Mouse (Mus musculus): ENCODE measurements at regions not wholly inside any gene's neighbourhood (a gene's known extent, or its start where the extent isn't known, plus 50 kb on each side); places are given as distances from the start of the nearest gene placed in this dataset.

DNA sequence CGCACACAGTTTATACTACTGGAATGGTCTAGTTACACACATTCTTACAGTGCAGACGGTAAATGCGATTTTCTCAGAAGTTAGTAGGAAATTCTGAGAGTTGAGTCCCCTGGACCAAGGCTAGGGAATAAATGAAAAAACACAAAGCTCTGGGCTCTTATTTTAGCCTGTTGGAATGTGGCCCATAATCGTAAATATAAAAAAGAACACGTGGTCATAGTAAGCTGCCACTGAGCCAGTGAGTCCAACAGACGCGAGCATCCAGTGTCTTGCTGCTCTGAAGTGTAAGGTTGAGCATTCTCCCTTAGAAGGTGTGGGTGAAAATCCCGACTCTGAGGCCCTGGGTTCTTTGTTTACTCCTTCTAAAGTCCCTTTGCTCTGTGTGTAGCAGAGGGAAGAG is 136.8 kb upstream of the Hmgn3 start:
- Histone ChIP-seq H3K4me3 (replicated peaks) (no peak overlapping the region), H3K4me1 (ENCODE audit: control insufficient read depth) (no peaks in the 10 kb centered on the region), H3K9me3 (ENCODE audit: control insufficient read depth, low read length) (no peaks in the 10 kb centered on the region), H3K27me3 (ENCODE audit: control insufficient read depth) (no peaks in the 10 kb centered on the region), H3K36me3 (ENCODE audit: control insufficient read depth) (no peaks in the 10 kb centered on the region)
- no peak for TF ChIP-seq TAL1 (IDR thresholded peaks at IDR 0.05; ENCODE audit: low read length)
- no peak for TF ChIP-seq GATA1 (IDR thresholded peaks at IDR 0.05; ENCODE audit: low read length)

DNA sequence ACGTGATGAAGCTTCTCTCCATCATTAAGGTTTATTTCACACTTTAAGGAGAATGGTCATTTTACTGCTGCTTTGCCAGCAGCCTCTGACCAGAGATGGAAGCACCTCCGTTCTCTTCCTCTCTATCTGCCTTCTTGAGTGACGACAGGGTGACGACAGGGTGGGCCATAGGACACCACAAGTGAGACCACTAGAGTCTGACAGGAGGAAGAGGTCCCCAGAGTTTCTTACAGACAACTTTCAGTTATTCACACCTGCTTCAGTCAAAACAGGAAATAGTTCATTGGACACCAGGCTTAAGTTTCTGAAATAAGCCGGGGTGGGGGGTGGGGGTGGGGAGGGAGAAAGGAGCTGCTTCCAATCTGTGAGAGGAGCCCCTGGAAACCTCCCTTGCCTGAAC is 131.3 kb upstream of the Hmgn3 start:
- no peaks in the 10 kb centered on the region for H3K27me3 ChIP-seq (ENCODE audit: control insufficient read depth)

DNA sequence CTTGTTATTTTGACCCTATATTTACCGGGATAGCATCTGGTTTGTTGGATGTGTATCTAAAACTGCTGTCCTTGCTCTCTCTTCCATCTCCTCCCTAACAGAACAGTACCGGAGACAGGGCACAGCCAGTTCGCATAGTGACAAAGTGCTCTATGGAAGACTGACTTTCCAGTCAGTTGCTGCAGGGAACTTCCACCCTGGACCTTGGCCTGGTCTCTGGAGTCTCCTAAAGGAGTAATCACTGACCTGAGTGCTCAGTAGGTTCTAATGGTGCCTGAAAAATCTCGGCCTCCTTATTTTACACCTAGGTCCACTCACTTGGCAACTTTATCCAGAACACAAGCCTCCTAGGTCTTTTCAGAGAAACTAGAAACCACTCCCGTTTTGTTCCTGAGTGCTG is 130.9 kb upstream of the Hmgn3 start:
- no peaks in the 10 kb centered on the region for H3K4me1 ChIP-seq (ENCODE audit: control insufficient read depth)
- H3K27me3 ChIP-seq (ENCODE audit: control insufficient read depth): no peaks in the 10 kb centered on the region
- no peaks in the 10 kb centered on the region for H3K9me3 ChIP-seq (ENCODE audit: control insufficient read depth, low read length)
- no peak overlapping the region for H3K4me3 ChIP-seq (replicated peaks)
- TF ChIP-seq TAL1 (IDR thresholded peaks at IDR 0.05; ENCODE audit: low read length): no peak
- no peak for TF ChIP-seq GATA1 (IDR thresholded peaks at IDR 0.05; ENCODE audit: low read length)
- no peaks in the 10 kb centered on the region for H3K36me3 ChIP-seq (ENCODE audit: control insufficient read depth)

More for the DNA sequence above, 131.3 kb upstream of the Hmgn3 start:
- Histone ChIP-seq H3K4me3 (replicated peaks) (no peak overlapping the region), H3K36me3 (ENCODE audit: control insufficient read depth) (no peaks in the 10 kb centered on the region), H3K4me1 (ENCODE audit: control insufficient read depth) (no peaks in the 10 kb centered on the region), H3K9me3 (ENCODE audit: control insufficient read depth, low read length) (no peaks in the 10 kb centered on the region)
- no peak for TF ChIP-seq GATA1 (IDR thresholded peaks at IDR 0.05; ENCODE audit: low read length)
- TF ChIP-seq TAL1 (IDR thresholded peaks at IDR 0.05; ENCODE audit: low read length): no peak

DNA sequence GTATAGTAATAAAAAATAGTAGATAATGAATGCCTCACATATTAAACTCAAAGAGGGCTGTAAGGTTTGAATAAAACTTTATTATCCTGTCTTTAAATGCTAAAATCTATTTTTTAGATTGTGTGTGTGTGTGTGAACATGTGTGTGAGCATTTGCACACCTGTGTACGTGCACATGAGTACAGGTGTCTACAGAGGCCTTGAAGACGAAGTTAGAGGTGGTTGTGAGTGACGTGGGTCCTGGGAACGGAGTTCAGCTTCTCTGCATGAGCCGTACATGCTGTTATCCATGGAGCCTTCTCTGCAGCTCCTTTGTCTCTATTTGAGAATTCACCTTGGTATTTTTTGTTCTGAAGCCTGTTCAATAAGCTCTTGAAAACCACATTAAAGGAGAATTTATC is 129.8 kb upstream of the Hmgn3 start:
- Histone ChIP-seq H3K36me3 (ENCODE audit: control insufficient read depth) (no peaks in the 10 kb centered on the region), H3K4me1 (ENCODE audit: control insufficient read depth) (no peaks in the 10 kb centered on the region), H3K4me3 (replicated peaks) (no peak overlapping the region), H3K9me3 (ENCODE audit: control insufficient read depth, low read length) (no peaks in the 10 kb centered on the region), H3K27me3 (ENCODE audit: control insufficient read depth) (no peaks in the 10 kb centered on the region)
- TF ChIP-seq TAL1 (IDR thresholded peaks at IDR 0.05; ENCODE audit: low read length) (no peak), GATA1 (IDR thresholded peaks at IDR 0.05; ENCODE audit: low read length) (no peak)

DNA sequence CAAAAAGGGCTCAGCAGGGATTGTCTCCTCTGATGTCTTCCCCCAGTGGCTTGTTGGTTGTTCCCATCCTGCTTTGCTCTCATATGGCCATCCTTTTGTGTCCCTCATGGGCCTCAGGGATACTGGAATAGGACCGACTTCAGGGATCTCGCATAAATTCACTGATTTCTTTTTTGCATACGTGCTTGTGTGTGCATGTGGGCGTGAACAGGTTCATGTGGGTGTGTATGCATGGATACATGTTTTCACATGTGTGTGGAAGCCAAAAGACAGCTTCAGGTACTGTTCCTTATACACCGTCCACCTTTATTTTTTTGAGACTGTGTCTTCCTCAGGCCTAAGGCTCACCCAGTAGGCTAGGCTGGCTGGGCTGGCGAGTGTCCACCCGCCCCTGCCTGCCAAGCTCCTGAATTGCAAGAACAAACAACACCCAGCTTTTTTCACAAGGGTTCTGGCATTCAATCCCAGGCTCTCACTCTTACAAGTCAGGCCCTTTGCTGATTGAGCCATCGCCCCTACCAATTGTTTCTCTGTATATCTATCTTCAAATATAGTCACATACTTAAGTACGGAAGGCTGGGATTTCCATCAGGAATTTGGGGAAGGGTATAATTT is 127.0 kb upstream of the Hmgn3 start:
- Histone ChIP-seq H3K4me3 (replicated peaks) (no peak overlapping the region), H3K9me3 (ENCODE audit: control insufficient read depth, low read length) (no peaks in the 10 kb centered on the region), H3K27me3 (ENCODE audit: control insufficient read depth) (no peaks in the 10 kb centered on the region), H3K36me3 (ENCODE audit: control insufficient read depth) (no peaks in the 10 kb centered on the region), H3K4me1 (ENCODE audit: control insufficient read depth) (no peaks in the 10 kb centered on the region)
- TF ChIP-seq TAL1 (IDR thresholded peaks at IDR 0.05; ENCODE audit: low read length) (no peak), GATA1 (IDR thresholded peaks at IDR 0.05; ENCODE audit: low read length) (no peak)

DNA sequence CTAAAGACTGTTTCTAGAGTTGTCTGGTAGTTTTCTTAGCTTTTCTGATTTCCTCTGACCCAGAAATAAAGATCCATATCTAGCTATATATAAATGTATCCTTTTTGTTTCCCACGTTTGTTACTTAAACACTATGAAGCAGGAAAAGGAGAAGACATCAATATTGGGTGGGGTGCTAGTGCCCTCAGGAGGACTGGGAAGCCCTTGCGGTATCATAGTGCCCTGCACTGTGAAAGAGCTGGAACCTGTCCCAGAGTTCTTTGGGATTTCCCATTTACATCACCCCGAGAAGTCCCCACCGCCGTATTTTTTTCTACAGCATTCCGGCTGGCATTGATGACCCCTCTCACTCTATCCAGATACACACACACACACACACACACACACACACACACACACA is 119.3 kb upstream of the Hmgn3 start:
- TF ChIP-seq GATA1 (IDR thresholded peaks at IDR 0.05; ENCODE audit: low read length) (no peak), TAL1 (IDR thresholded peaks at IDR 0.05; ENCODE audit: low read length) (no peak)
- Histone ChIP-seq H3K27me3 (ENCODE audit: control insufficient read depth) (no peaks in the 10 kb centered on the region), H3K4me1 (ENCODE audit: control insufficient read depth) (no peaks in the 10 kb centered on the region), H3K36me3 (ENCODE audit: control insufficient read depth) (no peaks in the 10 kb centered on the region), H3K9me3 (ENCODE audit: control insufficient read depth, low read length) (no peaks in the 10 kb centered on the region), H3K4me3 (replicated peaks) (no peak overlapping the region)

DNA sequence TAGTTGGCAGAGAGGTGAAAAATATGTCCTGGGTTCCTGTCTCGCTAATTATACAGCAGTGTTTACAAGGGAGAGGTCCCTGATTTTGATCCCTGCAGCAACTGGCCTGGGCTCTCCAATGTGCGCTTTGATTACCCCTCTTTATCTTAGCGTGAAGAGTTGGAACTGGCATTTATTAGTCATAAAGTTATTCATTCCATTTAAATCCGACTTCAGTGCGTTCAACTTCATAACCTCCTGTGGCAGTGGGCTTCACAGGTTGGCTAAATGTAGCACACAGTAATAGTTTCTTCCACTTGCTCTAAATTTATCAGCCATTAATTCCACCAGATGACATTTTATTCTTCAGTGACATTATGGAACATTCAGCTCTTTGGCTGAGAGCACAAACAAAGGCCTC is 113.0 kb upstream of the Hmgn3 start:
- 0 out of 2 replicates have a peak, but pooled peaks cover 3% of the 10 kb centered on the region for H3K9me3 ChIP-seq (ENCODE audit: control insufficient read depth, low read length)
- H3K27me3 ChIP-seq (ENCODE audit: control insufficient read depth): no peaks in the 10 kb centered on the region
- TF ChIP-seq GATA1 (IDR thresholded peaks at IDR 0.05; ENCODE audit: low read length) (no peak), TAL1 (IDR thresholded peaks at IDR 0.05; ENCODE audit: low read length) (no peak)
- no peaks in the 10 kb centered on the region for H3K36me3 ChIP-seq (ENCODE audit: control insufficient read depth)
- no peak overlapping the region for H3K4me3 ChIP-seq (replicated peaks)
- no peaks in the 10 kb centered on the region for H3K4me1 ChIP-seq (ENCODE audit: control insufficient read depth)

DNA sequence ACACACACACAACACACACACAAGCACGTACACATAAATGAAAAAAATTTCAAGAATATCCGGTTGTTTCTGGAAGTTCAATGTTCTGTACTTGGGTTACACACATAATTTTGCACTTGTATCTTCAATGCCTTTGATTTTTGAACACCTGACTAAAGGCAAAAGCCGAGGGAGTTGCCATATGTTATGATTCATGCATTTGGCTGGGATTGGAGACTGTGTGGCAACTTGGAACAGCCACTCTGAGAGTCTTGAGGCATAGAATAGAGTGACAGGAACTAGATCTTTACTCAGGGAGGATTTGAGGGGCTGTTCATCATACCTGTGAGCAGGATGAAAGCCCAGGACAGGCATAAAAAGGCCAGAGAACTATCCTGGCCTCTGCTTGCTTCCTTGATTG is 112.5 kb upstream of the Hmgn3 start:
- H3K4me1 ChIP-seq (ENCODE audit: control insufficient read depth): no peaks in the 10 kb centered on the region
- H3K27me3 ChIP-seq (ENCODE audit: control insufficient read depth): no peaks in the 10 kb centered on the region
- no peak overlapping the region for H3K4me3 ChIP-seq (replicated peaks)
- no peaks in the 10 kb centered on the region for H3K36me3 ChIP-seq (ENCODE audit: control insufficient read depth)
- 0 out of 2 replicates have a peak, but pooled peaks cover 3% of the 10 kb centered on the region for H3K9me3 ChIP-seq (ENCODE audit: control insufficient read depth, low read length)
- TF ChIP-seq TAL1 (IDR thresholded peaks at IDR 0.05; ENCODE audit: low read length) (no peak), GATA1 (IDR thresholded peaks at IDR 0.05; ENCODE audit: low read length) (no peak)

DNA sequence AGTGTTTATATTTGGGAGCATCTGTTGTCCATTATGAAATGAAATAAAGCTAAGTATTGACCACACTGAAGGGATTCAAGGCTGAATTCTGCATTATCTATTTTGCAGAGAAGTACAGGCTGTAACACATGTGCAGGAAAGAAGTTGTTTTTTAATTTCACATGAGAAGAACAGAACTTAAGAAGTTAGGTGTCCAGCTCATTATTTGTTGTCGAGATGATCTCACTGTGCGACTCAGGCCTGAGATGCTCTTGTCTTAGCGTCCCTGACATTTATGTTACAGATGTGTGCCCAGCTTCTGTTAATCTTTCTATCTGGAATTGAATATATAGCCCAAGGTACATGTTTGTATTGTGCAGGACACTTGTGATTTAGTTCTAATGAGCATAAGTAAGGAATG is 112.0 kb upstream of the Hmgn3 start:
- Histone ChIP-seq H3K4me1 (ENCODE audit: control insufficient read depth) (no peaks in the 10 kb centered on the region), H3K4me3 (replicated peaks) (no peak overlapping the region), H3K27me3 (ENCODE audit: control insufficient read depth) (no peaks in the 10 kb centered on the region), H3K36me3 (ENCODE audit: control insufficient read depth) (no peaks in the 10 kb centered on the region), H3K9me3 (ENCODE audit: control insufficient read depth, low read length) (0 out of 2 replicates have a peak, but pooled peaks cover 3% of the 10 kb centered on the region)
- no peak for TF ChIP-seq TAL1 (IDR thresholded peaks at IDR 0.05; ENCODE audit: low read length)
- TF ChIP-seq GATA1 (IDR thresholded peaks at IDR 0.05; ENCODE audit: low read length): no peak

DNA sequence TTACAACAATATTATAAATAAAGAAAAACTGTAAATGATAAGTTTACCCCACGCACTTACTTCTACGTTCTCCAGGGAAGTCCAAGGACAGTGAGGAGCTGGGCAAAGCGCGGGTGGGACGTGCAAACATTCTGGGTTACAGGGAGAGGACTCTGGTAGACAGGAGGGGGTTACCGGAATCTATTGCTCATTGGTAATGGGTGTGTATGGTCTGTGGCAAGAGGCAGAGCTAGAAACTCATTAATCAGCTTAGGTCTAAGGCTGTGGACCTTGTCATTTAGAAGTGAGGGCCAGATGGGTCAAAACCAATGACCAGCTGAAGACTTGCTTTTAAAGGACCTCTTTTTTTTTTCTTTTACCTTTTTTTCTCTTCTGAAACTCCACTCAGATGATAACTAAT is 107.9 kb upstream of the Hmgn3 start:
- no peak for TF ChIP-seq GATA1 (IDR thresholded peaks at IDR 0.05; ENCODE audit: low read length)
- no peak for TF ChIP-seq TAL1 (IDR thresholded peaks at IDR 0.05; ENCODE audit: low read length)
- H3K4me3 ChIP-seq (replicated peaks): peak overlapping the region; percentile 41

More for the DNA sequence above, 107.9 kb upstream of the Hmgn3 start:
- Histone ChIP-seq H3K36me3 (ENCODE audit: control insufficient read depth) (no peaks in the 10 kb centered on the region), H3K27me3 (ENCODE audit: control insufficient read depth) (no peaks in the 10 kb centered on the region), H3K4me1 (ENCODE audit: control insufficient read depth) (no peaks in the 10 kb centered on the region), H3K9me3 (ENCODE audit: control insufficient read depth, low read length) (peaks cover 5% of the 10 kb centered on the region; the same call in 1 of the 2 replicates)
